ENCODE assay signal across 1 mouse cellular context in the genomic region with DNA sequence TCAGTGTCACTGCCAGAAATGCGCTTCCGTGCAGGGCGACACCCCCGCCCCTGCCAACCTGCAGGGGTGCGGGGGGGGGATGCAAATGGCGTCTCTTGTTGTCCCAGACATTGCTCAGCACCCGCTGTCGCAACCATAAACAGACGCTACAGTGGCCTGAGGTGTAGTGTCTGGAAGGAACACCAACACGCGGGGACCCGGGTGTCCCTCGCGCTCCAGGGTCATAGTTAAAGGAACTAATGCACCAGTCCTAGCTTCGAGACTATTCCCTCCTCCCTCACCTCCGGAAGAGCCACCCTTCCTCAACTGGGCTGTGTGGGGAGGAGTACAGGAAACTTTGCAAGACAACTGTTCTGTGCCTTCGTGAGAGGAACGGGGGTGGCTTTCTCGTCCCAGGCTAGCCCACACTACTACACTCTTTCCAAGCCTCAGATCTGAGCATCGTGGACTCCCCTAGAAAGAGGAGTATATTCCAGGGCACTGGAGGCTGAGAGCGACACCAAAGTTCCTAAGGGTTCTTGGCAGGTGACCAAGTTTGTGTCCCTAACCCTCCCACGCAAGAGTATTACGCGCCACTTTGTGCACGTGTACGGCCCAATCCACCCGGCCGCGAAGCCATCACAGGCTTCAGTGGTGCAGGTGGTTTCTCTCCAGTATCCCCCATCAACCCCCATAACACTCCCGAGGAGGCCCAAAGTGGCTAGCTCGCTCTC.
TF ChIP-seq lines count a peak whose summit lies in the region.

No protein-coding gene starts in this region.

TF ChIP-seq in CH12.LX, 34 proteins besides CTCF, POLR2A, EP300 and RAD21 (continued from another document):
- TF ChIP-seq USF1 (IDR thresholded peaks at IDR 0.05; ENCODE audit: low read depth, low read length): no peak
- no peak for TF ChIP-seq ZC3H11A (IDR thresholded peaks at IDR 0.05; ENCODE audit: low read depth, low read length)
- 0 out of 2 replicates have a peak, but pooled peaks have one; percentile 18 for TF ChIP-seq ELF1 (IDR thresholded peaks at IDR 0.05; ENCODE audit: low read depth, low read length)
- no peak for TF ChIP-seq NRF1 (IDR thresholded peaks at IDR 0.05; ENCODE audit: low read depth, low read length)
- no peak for TF ChIP-seq MAFK (IDR thresholded peaks at IDR 0.05; ENCODE audit: insufficient replicate concordance, low read length)
- TF ChIP-seq CHD2 (IDR thresholded peaks at IDR 0.05; ENCODE audit: low read length): 0 out of 2 replicates have a peak, but pooled peaks have one; percentile 25
- TF ChIP-seq ZMIZ1 (IDR thresholded peaks at IDR 0.05; ENCODE audit: low read depth, low read length): 0 out of 2 replicates have a peak, but pooled peaks have one; percentile 27
- no peak for TF ChIP-seq HCFC1 (IDR thresholded peaks at IDR 0.05; ENCODE audit: low read depth, low read length)
- peak; percentile 32; the same call in 1 of the 2 replicates for TF ChIP-seq MAX (IDR thresholded peaks at IDR 0.05; ENCODE audit: low read length)
- TF ChIP-seq IRF4 (IDR thresholded peaks at IDR 0.05; ENCODE audit: low read depth, low read length): no peak; the same call in 1 of the 2 replicates
- no peak for TF ChIP-seq MAZ (IDR thresholded peaks at IDR 0.05; ENCODE audit: low read depth, low read length)
